Mouse (Mus musculus): ENCODE measurements at regions not wholly inside any gene's neighbourhood (a gene's known extent, or its start where the extent isn't known, plus 50 kb on each side); places are given as distances from the start of the nearest gene placed in this dataset.

DNA sequence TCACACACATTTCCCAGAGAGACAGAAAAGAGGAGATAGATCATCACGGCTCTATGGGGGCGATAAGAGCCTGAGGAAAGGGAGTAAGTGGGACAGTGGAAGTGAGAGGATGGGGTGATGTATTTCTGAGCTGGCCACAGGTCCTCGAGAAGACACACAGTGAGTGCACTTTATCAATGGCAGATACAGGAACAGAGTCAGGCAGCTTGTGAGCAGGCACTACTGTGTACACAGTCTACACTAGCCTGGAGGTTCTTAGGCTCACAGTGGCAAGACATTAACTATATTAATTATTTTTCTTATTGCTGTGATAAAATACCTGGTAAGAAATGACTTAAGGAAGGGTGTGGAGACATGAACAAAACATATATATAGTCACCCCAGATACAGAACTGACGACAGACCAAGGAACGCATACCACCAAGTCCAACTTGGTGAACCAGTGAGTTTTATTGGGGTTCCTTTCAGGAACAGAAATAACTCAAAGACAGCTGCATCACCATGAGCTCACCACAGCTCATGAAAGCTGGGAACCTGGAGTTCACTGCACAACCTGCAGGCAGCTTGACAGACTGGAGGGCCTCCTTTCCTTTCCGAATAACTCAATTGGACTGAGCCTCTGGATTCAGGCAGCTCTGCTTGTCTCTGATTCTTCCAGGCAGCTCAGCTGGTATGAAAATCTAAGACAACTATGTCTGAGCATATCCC, 51.5 kb upstream of the Slc9a9 start:
- Histone ChIP-seq H3K4me2 (ENCODE audit: low read depth, low read length) (no peak overlapping the region), H3K27me3 (ENCODE audit: control insufficient read depth, insufficient read depth, low read length) (no peaks in the 10 kb centered on the region), H3K36me3 (ENCODE audit: control insufficient read depth, insufficient read depth) (no peaks in the 10 kb centered on the region), H3K4me3 (ENCODE audit: low read length) (no peak overlapping the region), H3K27ac (ENCODE audit: low read length) (no peak overlapping the region), H3K9ac (ENCODE audit: low read length) (no peak overlapping the region), H3K4me1 (ENCODE audit: control insufficient read depth, insufficient read depth, low read length) (peaks cover 25% of the 10 kb centered on the region), H3K9me3 (replicated peaks; ENCODE audit: control insufficient read depth, low read length) (no peaks in the 10 kb centered on the region)
- 60% methylated on average over 6 of the region's 6 CpGs for WGBS
- ATAC-seq (replicated peaks; ENCODE audit: extremely low read depth, insufficient read depth, low FRiP score) = no peak

Measured in heart, embryonic 16.5 days (tissue).